Mouse (Mus musculus) kidney, adult 2 months (tissue): ENCODE data around the gene Vegfa.

ENCODE experiments used
- CTCF ChIP-seq: fragments of 200-500 bp; conservative IDR thresholded peaks from 2 replicates; pipeline ENCODE4 v1.5.1; 2011; ENCODE audit warnings: low read depth, mild to moderate bottlenecking, control low read depth, low read length, moderate library complexity, mixed read lengths; ENCODE audit not compliant: insufficient read depth, insufficient read length
- POLR2A ChIP-seq: fragments of 200-500 bp; IDR thresholded peaks from one replicate; pipeline ENCODE4 v1.6.1; 2011; ENCODE audit warnings: low read depth, low read length, control low read depth

GRCm38 (mm10) chr17:45999366-45999940 is 32.7 kb downstream of the Vegfa start:
- TF ChIP-seq CTCF (no peak), POLR2A (no peak)
